Mouse (Mus musculus) bone marrow, adult 2 months (tissue): ENCODE measurements around the gene 4430402I18Rik. TPM values are rescaled to one million over a fixed set of nuclear protein-coding genes. Genes with fewer than 3 reads are reported as not detected.

Experiments used
- H3K27ac ChIP-seq: fragments of 200-500 bp; 2 replicates; pipeline ENCODE4 v1.5.1; 2012; ENCODE audit warnings: low read depth, mild to moderate bottlenecking, control low read depth, inconsistent platforms, low read length; ENCODE audit not compliant: control insufficient read depth, poor library complexity, insufficient read depth
- H3K4me1 ChIP-seq: fragments of 200-500 bp; 2 replicates; pipeline ENCODE4 v1.6.1; 2011; ENCODE audit warnings: low read length; ENCODE audit not compliant: control insufficient read depth, insufficient read depth
- H3K4me3 ChIP-seq: fragments of 200-500 bp; replicated peaks from 2 replicates; pipeline ENCODE3; 2011; ENCODE audit warnings: mild to moderate bottlenecking, low read depth, low read length, control low read depth; ENCODE audit not compliant: control insufficient read depth
- CTCF ChIP-seq: fragments of 200-500 bp; IDR thresholded peaks from 2 replicates; pipeline ENCODE4 v1.5.1; 2011; ENCODE audit warnings: low read length, control low read depth; ENCODE audit not compliant: control insufficient read depth, insufficient read depth
- POLR2A ChIP-seq: fragments of 200-500 bp; IDR thresholded peaks from 2 replicates; pipeline ENCODE4 v1.6.1; 2011; ENCODE audit warnings: low read depth, mild to moderate bottlenecking, control low read depth, low read length, borderline replicate concordance; ENCODE audit not compliant: control insufficient read depth
- WGBS: fragments of 180-500 bp; shearing (Covaris S2); methylation state at CpG from one replicate; pipeline ENCODE4 v1.1.7; 2018; 5-methylcytosine and 5-hydroxymethylcytosine counted together
- polyA plus RNA-seq: library from polyadenylated mRNA; stranded (reverse); fragments of >200 nt; gene quantifications from 2 replicates; pipeline ENCODE4 v1.2.4, GENCODE M21; 2011; ENCODE audit warnings: low replicate concordance; ENCODE audit not compliant: missing spikeins, insufficient read depth, insufficient read length

The 4430402I18Rik gene
- polyA plus RNA-seq, 1 experiment, result not detected

DNA sequence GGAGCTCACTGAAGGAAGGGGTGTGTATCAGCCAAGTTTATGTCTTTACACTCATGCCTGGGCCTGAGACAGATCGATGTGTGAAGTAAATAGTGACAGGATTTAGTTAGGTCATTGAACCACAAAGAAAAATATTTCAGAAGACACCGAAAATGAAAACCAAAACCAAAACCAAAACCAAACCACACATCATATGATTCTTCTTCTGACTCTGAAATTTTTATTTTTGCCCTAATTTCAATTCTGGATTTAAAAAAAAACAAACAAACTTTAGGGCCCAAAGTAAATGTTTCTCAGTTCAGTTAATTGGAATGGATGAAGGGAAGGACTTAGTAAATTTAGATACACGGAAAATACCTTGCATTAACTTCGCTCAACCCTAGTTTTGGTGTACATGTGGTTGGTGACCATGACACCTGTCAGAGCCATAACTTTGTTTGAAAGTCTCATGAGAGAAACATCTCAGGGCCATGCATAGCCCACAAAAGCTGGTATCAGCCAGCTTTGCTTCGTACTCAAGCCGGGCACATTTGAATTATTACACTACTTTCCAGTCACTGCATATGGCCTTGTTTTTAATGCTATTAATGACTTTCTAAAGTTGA is 98.2 kb downstream of the 4430402I18Rik start:
- TF ChIP-seq CTCF, result no peak
- no peak for TF ChIP-seq POLR2A
- 62% methylated on average over 6 of the region's 6 CpGs for WGBS
- no peaks in the 10 kb centered on the region for H3K4me1 ChIP-seq
- no peak overlapping the region for H3K27ac ChIP-seq
- H3K4me3 ChIP-seq, result no peak overlapping the region

GRCm38 (mm10) chr19:28865501-28865900 is 102.1 kb downstream of the 4430402I18Rik start:
- no peaks in the 10 kb centered on the region for H3K4me1 ChIP-seq
- WGBS, result 77% methylated on average over 1 of the region's 1 CpGs
- TF ChIP-seq CTCF (no peak), POLR2A (no peak)
- no peak overlapping the region for H3K27ac ChIP-seq
- H3K4me3 ChIP-seq, result no peak overlapping the region

- no peak for TF ChIP-seq CTCF
- no peak for TF ChIP-seq POLR2A
- Histone ChIP-seq H3K4me1 (no peaks in the 10 kb centered on the region), H3K4me3 (no peak overlapping the region), H3K27ac (no peak overlapping the region)
- WGBS, result 79% methylated on average over 6 of the region's 6 CpGs
Measured at GRCm38 (mm10) chr19:28864981-28865380, 102.6 kb downstream of the 4430402I18Rik start.

GRCm38 (mm10) chr19:28863626-28864025 is 104.0 kb downstream of the 4430402I18Rik start:
- WGBS, result 94% methylated on average over 10 of the region's 10 CpGs
- no peak for TF ChIP-seq CTCF

DNA sequence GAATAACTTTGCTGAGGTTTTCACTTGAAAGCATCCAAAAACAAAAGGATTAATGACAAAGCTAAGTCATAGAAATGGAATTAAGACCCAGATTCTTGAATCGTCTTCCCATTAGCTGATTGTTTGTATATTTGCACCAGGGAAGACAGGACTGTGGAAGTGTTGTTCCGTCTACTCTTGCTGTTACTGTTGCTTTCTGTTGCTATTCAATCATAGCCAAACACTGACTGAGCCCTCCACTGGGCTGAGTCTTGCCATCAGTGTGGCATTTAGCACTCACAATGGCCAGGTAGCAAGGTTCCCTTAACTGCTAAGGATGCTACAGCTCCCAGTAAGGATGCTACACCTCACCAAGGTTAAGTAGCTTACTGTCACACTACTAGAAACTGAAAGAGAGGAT is 107.4 kb downstream of the 4430402I18Rik start:
- Histone ChIP-seq H3K4me3 (no peak overlapping the region), H3K4me1 (no peaks in the 10 kb centered on the region), H3K27ac (no peak overlapping the region)
- TF ChIP-seq POLR2A (no peak), CTCF (no peak)
- 77% methylated on average over 2 of the region's 2 CpGs for WGBS

More at GRCm38 (mm10) chr19:28863626-28864025, 104.0 kb downstream of the 4430402I18Rik start:
- H3K27ac ChIP-seq, result no peak overlapping the region
- no peak overlapping the region for H3K4me3 ChIP-seq
- no peaks in the 10 kb centered on the region for H3K4me1 ChIP-seq

- Histone ChIP-seq H3K27ac (no peak overlapping the region), H3K4me3 (no peak overlapping the region), H3K4me1 (no peaks in the 10 kb centered on the region)
- TF ChIP-seq POLR2A, result no peak
- TF ChIP-seq CTCF, result no peak
- 56% methylated on average over 1 of the region's 1 CpGs for WGBS
Measured at GRCm38 (mm10) chr19:28854831-28855230, 112.8 kb downstream of the 4430402I18Rik start.

DNA sequence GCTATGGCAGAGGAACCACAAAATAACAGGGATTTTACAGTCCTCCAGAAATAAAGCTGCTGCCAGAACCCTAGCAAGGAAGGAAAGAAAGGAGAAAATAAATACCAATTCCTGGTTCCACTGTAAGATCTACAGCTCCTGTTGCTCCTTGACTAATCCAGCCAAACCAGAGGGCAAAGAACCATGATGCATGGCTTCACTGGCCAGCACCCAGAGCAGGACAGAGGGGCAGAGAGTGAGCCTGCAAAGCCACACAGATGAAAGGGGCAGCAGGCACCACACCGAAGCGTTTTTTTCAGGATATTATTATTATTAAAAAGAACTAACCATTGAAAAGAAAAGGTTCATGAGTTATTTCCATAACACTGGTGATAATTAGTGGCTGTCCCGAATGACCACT is 115.6 kb downstream of the 4430402I18Rik start:
- no peak overlapping the region for H3K27ac ChIP-seq
- WGBS, result 72% methylated on average over 3 of the region's 3 CpGs
- H3K4me3 ChIP-seq, result no peak overlapping the region
- TF ChIP-seq POLR2A, result no peak
- no peaks in the 10 kb centered on the region for H3K4me1 ChIP-seq

- Histone ChIP-seq H3K4me3 (no peak overlapping the region), H3K27ac (no peak overlapping the region), H3K4me1 (no peaks in the 10 kb centered on the region)
- no peak for TF ChIP-seq POLR2A
- no peak for TF ChIP-seq CTCF
- WGBS, result 77% methylated on average over 3 of the region's 3 CpGs
Measured at GRCm38 (mm10) chr19:28850510-28850909, 117.1 kb downstream of the 4430402I18Rik start.

DNA sequence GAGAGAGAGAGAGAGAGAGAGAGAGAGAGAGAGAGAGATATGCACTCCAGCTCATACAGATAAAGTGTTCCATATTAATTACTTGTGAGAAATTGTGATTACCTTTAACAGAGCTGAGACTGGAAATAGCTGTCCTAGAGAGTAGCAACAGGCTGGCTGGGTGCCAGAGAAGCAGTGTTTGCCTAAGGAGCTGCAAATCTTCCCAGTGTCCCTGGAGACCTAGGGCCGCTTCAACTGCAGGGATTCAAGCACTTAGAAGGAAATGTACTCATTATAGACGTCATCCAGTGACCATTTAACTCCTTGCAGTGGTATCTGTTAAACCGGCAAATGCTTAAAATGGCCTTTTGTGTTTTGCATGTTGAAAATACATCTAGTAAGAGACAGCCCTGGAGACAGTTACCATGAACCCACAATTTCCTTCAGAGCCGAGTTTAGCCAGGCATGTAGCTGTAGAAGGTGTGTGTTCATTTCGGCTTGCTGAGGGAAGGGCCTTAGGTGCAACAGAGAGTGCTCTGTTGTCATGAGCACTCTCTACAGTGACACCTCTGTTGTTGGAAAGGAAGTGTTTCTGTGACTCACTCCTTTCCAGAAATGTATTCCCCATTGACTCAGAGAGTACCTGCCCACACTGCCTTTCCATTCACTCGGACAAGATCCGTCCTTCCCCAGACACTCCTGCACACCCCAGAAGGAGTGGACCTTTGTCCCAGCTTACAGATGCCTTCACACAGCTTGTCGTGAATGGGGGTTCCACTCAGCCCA is 122.5 kb downstream of the 4430402I18Rik start:
- 77% methylated on average over 8 of the region's 8 CpGs for WGBS
- no peak for TF ChIP-seq CTCF
- no peak for TF ChIP-seq POLR2A
- Histone ChIP-seq H3K4me3 (no peak overlapping the region), H3K27ac (no peak overlapping the region), H3K4me1 (no peaks in the 10 kb centered on the region)

Other genes starting within 250 kb of the 4430402I18Rik start
- 1.9 TPM in 1 of 2 replicates, not detected in the other for gene Slc1a1, start 132.8 kb downstream of the 4430402I18Rik start, polyA plus RNA-seq
- gene Plpp6, start 3.8 kb downstream of the 4430402I18Rik start, polyA plus RNA-seq, result 1.6 and 3.5 TPM in 2 replicates
- 17.0 and 32.0 TPM in 2 replicates for gene Cdc37l1, start 22.6 kb upstream of the 4430402I18Rik start, polyA plus RNA-seq
- gene Ak3, start 80.2 kb upstream of the 4430402I18Rik start, polyA plus RNA-seq, result 11.2 and 20.2 TPM in 2 replicates
- 18.2 and 19.0 TPM in 2 replicates for gene Rcl1, start 133.6 kb upstream of the 4430402I18Rik start, polyA plus RNA-seq